Mouse (Mus musculus) hindlimb bud, embryonic 11.5 days (tissue): Measurements from ENCODE around the gene Nfia.

ENCODE experiments used
- DNase-seq: peaks from one replicate; pipeline ENCODE4 v3.0.0-alpha.2; 2012; ENCODE audit warnings: low read depth, low spot score; ENCODE audit errors: extremely low spot score

The Nfia gene

GRCm38 (mm10) chr4:97780666-97781435 lies 8.3 kb downstream of the Nfia start:
- no peak for DNase-seq

DNA sequence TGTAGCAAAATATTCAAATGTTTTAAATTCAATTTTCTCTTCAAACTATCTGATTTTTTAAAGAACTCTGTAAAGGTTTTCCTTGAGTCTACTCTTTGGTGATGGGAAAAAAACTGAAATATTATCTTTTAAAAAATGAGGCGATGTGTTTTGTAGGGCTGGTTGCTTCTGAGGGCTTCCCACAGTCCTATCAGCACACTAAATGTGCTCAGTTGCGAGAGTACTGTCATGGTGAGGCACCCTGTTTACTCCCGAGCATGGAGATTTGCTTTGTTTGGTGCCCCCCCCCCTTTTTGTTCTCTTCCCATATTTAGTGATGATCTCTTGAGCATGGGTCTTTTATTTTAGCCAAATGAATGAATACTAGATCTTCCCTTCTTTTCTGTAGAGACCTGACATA lies 9.5 kb downstream of the Nfia start:
- DNase-seq, result no peak

- no peak for DNase-seq
Measured at GRCm38 (mm10) chr4:97782497-97782896, 10.0 kb downstream of the Nfia start.

DNA sequence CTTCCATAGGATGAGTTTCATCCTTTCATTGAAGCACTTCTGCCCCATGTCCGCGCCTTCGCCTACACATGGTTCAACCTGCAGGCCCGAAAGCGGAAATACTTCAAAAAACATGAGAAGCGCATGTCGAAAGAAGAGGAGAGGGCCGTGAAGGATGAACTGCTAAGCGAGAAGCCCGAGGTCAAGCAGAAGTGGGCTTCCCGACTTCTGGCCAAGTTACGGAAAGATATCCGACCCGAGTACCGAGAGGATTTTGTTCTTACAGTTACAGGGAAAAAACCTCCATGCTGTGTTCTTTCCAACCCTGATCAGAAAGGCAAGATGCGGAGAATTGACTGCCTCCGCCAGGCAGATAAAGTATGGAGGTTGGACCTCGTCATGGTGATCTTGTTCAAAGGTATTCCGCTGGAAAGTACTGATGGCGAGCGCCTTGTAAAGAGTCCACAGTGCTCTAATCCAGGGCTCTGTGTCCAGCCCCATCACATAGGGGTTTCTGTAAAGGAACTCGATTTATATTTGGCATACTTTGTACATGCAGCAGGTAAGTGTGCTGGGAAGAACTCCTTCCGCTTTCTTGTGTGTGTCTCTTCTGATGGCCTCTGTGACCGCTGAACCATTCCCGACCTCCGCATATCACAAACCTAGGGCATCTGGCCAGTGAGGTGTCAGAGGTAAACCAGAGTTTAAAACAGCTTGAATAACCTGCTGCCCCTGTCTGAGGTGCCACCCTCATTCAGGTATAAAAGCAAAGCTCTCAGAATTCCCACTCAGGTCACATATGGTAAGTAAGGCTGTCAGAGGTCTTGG lies 10.7 kb downstream of the Nfia start:
- DNase-seq, result no peak

DNA sequence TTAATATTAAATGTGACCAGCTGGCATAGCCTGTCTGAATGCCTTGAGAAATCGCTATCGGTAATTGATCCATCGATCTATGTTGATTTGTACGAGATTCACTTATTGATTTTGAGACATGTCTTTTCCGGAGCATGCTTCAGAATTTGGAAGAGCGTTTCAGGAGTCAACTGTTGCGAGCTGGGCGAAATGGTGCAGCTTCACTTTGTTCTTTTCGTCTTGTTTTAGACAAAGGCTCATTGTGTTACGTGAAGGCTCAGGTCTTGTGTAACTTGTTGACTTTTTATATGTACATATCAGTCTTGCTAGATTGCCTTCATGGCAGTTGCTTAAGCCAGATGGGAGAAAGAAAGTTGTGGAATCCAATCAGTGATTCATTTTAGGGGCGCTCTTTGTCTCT lies 11.7 kb downstream of the Nfia start:
- DNase-seq, result no peak

DNA sequence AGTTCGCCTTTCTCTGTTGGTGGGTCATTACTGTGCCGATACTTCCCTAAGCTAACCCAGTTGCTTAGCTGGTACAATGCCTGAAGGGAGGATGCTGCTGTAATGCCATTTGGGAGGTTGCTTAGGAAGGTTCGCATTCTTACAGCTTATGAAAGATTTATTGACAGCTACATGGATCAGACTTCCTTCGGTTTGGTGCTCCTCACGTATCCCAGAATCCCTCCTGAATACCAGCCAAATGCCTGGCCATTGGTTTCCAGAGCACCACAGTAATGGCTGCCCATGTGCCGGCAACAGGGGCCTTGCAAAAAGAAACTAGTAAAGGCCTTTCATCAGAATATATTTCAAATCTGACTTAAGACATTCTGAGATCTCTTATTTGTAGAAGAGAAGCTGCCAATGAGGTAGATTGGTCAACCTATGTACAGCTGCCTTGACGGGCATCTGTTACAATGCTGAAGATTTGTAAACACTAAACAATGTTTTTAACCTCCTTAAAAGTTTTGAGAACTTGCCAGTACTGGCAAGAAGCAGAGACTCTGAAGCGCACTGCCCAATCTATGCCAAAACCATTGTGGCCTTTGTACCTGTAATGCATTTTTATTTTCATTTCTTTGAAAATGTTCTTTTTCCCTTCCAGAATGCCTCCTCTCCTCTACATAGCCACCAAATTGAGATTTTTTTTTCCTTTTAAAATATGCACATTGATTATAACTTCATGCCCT lies 13.2 kb downstream of the Nfia start:
- no peak for DNase-seq

DNA sequence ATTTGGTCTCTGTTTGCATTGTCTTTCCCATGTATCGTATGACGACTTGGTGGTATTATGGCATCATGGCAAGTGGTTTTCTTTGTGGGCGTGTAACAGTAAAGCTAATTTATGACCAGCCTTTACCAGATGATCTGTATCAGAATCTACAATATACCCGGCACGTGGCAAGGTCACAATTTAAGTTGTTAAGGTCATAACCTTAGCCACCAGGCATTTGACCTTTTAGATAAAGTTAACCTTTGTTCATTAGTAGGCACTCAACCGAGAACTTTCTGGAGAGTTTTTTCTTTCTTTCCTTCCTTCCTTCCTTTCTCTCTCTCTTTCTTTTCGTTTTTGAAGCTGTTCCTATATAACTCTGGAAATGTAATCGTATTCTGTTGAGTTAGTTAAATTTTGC lies 14.0 kb downstream of the Nfia start:
- DNase-seq, result no peak

DNA sequence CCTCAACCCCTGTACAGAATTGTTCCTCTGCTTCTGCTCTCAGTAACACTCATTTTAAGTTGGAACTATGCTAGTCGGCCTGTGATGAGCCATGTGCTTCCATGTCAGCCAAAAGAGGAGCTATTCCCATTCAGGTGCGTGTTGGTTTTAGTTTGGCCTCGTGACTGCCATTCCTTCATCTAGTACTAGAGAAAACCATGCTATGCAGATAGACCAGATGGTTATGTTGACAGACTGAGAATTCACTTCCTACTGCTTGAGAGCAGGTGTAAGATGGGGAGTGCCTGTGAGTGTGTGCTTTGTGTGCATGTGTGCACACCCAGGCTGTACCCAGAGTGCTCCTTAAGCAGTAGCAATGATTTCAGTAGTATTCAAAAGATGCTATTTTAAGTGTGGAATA lies 15.0 kb downstream of the Nfia start:
- DNase-seq, result no peak

- no peak for DNase-seq
Measured at GRCm38 (mm10) chr4:97788537-97788936, 16.0 kb downstream of the Nfia start.

DNA sequence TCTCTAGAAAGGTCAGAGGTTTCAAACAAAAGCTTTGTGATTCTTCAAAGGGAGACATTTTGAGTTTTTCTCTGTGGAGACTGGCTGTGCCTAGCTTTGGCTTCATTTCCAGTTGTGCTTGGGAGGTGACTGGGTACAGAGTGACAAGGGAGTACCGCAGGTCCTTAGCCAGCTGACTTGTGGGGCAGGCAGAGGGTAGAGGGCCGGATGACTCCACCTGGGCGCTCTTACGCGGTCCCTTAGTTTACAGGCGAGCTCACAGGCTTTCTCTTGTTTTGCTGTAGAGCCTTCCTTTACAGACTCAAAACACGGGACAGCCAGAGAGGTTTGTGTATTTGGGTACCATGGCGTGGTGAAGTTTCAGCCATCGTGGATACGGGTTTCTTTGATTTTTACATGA lies 21.4 kb downstream of the Nfia start:
- DNase-seq, result no peak

GRCm38 (mm10) chr4:97794865-97795264 lies 22.3 kb downstream of the Nfia start:
- DNase-seq, result no peak

GRCm38 (mm10) chr4:97795957-97796356 lies 23.4 kb downstream of the Nfia start:
- DNase-seq, result no peak

DNA sequence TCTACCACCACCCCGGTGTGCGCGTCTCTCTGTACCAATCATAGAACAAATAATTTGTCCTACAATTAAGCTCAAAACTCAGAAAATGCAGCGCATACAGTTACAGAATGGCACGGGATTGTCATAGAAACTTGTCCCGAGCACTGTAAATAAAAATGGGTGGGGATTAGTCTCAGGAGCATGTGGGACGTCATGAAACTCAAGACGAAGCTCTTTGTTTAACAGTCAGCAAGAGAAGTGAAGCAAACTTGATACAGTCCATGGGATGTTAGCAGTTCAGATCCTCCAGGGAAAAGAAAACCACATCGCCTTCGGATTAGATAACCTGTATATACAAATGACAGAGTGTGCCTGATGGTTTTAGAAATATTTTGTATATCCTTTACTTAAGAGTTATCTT lies 24.0 kb downstream of the Nfia start:
- DNase-seq, result no peak

DNA sequence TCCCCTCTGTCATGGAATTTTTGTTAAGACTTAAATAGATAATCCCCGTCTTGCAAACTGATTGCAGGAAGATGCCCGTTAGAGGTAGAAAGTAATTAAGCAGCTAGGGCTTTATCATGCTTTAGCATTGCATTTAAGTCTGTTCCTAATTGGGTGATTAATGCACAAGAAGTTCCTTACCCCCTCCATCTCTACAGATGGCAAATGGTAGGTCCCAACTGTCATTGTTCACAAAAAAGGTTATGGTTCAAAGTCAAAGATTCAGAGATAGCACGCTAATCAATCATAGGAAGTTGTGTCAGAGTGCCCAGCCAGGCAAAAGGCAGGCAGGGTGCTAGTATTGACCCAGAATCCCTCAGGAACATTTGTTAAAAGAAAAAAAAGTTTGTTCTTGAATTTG lies 31.3 kb downstream of the Nfia start:
- DNase-seq, result no peak

- no peak for DNase-seq
Measured at GRCm38 (mm10) chr4:97804638-97805037, 32.1 kb downstream of the Nfia start.

GRCm38 (mm10) chr4:97805255-97805654 lies 32.7 kb downstream of the Nfia start:
- DNase-seq, result no peak

DNA sequence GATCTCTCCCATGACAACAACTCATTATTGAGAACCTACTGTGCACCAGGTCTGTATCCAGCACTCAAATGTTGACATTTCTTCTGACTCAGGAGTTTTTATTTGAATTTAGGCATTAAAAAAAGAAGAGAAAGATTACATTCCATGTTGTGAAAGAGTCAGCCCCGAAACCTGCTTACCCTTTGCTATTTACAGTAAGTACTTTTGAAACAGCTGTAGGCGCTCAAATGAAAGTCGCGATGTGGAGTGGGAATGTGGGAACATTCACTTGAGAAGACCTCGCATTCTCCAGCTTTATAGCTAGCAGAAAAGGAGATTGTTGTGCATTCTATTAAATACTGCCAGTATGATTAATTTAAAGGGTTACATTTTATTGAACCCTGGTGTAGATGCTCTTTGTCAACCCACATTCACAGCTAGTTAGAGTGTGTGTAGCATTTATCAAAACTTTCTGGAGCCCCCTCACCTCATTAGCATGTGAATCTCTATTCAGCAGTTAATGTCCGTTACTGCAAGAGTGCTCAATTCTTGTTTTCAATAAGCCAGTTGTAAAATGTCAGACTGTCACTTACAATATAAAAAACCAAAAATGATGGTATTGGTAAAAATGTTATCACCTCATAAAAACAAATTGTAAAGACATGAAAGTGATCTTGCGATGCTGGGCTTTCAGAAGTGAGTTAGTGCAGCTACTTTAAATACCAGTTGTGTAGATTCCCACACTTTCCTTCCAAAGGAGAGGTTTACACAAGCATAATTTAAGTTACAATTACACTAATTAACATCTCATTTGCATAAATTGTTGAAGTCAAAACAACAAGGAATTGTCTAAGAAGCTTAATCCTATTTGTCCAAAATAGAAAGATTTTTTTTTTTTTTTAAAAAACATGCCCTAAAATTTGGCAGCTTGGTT lies 33.6 kb downstream of the Nfia start:
- no peak for DNase-seq

DNA sequence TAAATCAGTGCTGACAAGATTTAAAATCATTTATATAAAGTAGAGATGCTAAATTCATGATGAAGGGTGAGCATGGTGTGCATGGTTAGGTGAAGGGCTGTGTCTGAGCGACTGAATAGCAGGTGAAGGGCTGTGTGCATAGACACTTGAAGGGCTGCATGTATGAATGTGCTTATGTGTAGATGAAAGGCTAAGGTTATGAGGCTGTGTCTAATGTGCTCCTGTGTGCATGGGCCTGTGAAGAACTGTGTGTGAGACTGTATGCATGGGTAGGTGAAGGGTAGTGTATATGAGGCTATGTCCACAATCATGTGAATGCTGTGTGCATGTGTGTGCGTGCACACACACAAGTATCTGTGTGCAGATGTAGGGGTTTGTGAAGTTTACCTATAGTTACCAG lies 34.4 kb downstream of the Nfia start:
- DNase-seq, result no peak

GRCm38 (mm10) chr4:97808885-97809284 lies 36.4 kb downstream of the Nfia start:
- no peak for DNase-seq

- DNase-seq, result no peak
Measured at GRCm38 (mm10) chr4:97809582-97810295, 37.2 kb downstream of the Nfia start.
